Mouse (Mus musculus) stomach, embryonic 14.5 days (tissue): ENCODE measurements around the gene Fam50a. TPM values are rescaled to one million over a fixed set of nuclear protein-coding genes. Genes with fewer than 3 reads are reported as not detected.

Source experiments
- ATAC-seq: fragments of 200-750 bp; cut with Nextera tagmentation; 2 replicates; pipeline ENCODE4 v1.8.0; 2017; ENCODE audit warnings: low read depth, moderate TSS enrichment; ENCODE audit not compliant: insufficient number of reproducible peaks, insufficient read depth, low FRiP score
- H3K27ac ChIP-seq: fragments of 300-500 bp; sonication (generic); 2 replicates; pipeline ENCODE4 v1.5.1; 2014; ENCODE audit warnings: mild to moderate bottlenecking, low read length, moderate library complexity, mixed read lengths
- H3K27me3 ChIP-seq: fragments of 300-500 bp; sonication (generic); 2 replicates; pipeline ENCODE4 v1.6.1; 2014; ENCODE audit warnings: low read length, control low read depth, mixed read lengths; ENCODE audit not compliant: control insufficient read depth, insufficient read depth
- H3K36me3 ChIP-seq: fragments of 300-500 bp; sonication (generic); 2 replicates; pipeline ENCODE4 v1.6.1; 2014; ENCODE audit warnings: mild to moderate bottlenecking, control low read depth, low read length, moderate library complexity, mixed read lengths; ENCODE audit not compliant: control insufficient read depth, insufficient read depth
- H3K4me1 ChIP-seq: fragments of 300-500 bp; sonication (generic); 2 replicates; pipeline ENCODE4 v1.6.1; 2014; ENCODE audit warnings: low read length, control low read depth, mixed read lengths; ENCODE audit not compliant: control insufficient read depth, insufficient read depth
- H3K4me2 ChIP-seq: fragments of 300-500 bp; sonication (generic); replicated peaks from 2 replicates; pipeline ENCODE4 v1.6.1; 2014; ENCODE audit warnings: low read depth, low read length, control low read depth
- H3K4me3 ChIP-seq: fragments of 300-500 bp; sonication (generic); 2 replicates; pipeline ENCODE4 v1.5.1; 2014; ENCODE audit warnings: low read depth, low read length, control low read depth
- H3K9ac ChIP-seq: fragments of 300-500 bp; sonication (generic); replicated peaks from 2 replicates; pipeline ENCODE4 v1.6.1; 2014; ENCODE audit warnings: low read depth, mild to moderate bottlenecking, control low read depth, low read length, moderate library complexity, mixed read lengths
- H3K9me3 ChIP-seq: fragments of 300-500 bp; sonication (generic); 2 replicates; pipeline ENCODE4 v1.6.1; 2016; ENCODE audit warnings: low read depth, low read length, control low read depth; ENCODE audit not compliant: control insufficient read depth
- WGBS: fragments of 180-500 bp; shearing (Covaris S2); extraction: QIAGEN DNeasy Blood & Tissue Kit; methylation state at CpG from one replicate; pipeline ENCODE4 v1.1.7; 2014; 5-methylcytosine and 5-hydroxymethylcytosine counted together
- microRNA-seq: library from miRNA; unstranded; fragments of <30 nt; microRNA quantifications from one replicate; pipeline ENCODE4, GENCODE M21; 2016
- polyA plus RNA-seq: library from polyadenylated mRNA; unstranded; fragments of >200 nt; fragmentation: Nextera tagmentation; extraction: Ambion mirVana; gene quantifications from 2 replicates; pipeline ENCODE4 v1.2.1, GENCODE M21; 2014

Fam50a gene
- polyA plus RNA-seq, 1 experiment from 2014 or later, result 56.6 TPM

DNA sequence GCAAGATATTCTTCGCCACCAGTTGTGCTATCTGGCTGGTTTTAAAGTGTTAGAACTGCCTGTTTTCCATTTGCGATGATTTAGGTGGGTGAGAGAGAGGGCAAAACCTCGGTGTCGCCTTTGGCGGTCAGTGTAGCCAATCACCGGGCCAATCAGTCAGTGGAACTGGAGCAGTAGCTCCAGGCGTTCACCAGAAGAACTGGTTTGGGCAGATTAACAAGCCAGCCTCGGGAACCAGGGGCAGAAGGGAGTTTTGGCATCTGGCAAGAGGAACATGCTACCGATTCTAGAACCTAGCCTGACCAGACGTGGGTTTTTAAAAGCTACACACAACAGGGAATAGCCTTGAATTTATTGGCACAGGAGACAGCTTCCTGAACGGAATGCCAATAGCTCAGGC lies 46.3 kb downstream of the Fam50a start:
- WGBS, result 40% methylated on average over 11 of the region's 11 CpGs
- Histone ChIP-seq H3K9ac (no peak overlapping the region), H3K4me2 (no peak overlapping the region), H3K4me1 (no peaks in the 10 kb centered on the region), H3K36me3 (no peaks in the 10 kb centered on the region), H3K27ac (no peak overlapping the region), H3K9me3 (no peaks in the 10 kb centered on the region), H3K4me3 (no peak overlapping the region), H3K27me3 (no peaks in the 10 kb centered on the region)
- ATAC-seq, result no peak

DNA sequence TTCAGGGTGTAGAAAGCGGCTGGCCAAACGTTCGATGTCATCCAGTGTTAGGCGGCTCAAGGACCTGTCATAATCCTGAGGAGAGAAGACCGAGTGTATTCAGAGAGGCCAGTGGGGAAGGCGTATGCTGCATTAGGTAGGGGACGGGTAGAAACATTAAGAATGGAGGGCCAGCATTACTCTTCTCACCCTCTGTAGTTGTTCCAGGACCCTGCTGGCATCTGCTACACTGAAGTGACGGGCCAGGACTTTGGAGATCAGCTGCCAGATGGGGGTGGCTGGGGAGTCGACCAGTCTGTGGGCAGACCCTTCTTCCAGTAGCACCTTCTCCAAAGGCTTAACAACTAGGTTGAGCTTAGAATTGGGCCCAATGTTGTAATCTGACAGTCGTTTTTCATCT lies 54.7 kb downstream of the Fam50a start:
- H3K27ac ChIP-seq, result no peak overlapping the region; the same call in 1 of the 2 replicates

DNA sequence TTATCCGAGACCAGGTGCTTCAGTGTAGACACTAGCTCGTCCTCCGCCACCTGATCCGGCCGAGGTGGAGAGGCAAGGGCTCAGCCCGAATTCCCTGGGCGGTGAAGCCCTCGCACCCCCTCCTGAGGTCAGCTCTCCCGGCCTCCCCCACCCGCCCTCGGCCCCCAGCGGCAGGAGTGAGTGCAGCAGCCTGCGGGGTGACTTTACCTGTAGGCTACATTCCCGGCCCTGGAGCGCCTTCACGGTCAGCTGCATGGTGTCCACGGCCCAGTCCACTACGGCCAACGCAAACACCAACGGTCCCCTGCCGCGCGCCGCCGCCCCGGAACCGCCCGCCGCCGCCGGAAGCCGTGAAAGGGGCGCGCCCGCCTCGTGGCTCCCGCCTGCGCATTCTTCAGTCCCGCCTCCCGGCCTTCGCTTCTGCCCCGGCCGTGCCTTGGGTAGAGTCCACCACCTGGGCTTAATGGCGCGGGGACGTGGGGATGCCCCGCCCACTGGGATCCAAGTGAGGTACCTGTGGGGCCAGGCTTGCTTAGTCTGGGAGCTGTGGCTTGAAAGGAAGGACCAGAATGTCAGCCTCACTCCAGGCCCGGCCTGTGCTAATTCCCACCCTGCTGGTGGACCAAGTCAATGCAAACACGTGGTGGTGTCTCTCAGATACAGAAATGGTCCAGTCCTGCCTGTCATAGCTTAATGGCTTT lies 55.5 kb downstream of the Fam50a start:
- H3K27me3 ChIP-seq, result no peaks in the 10 kb centered on the region

More for the DNA sequence above, 54.7 kb downstream of the Fam50a start:
- Histone ChIP-seq H3K9me3 (no peaks in the 10 kb centered on the region), H3K36me3 (no peaks in the 10 kb centered on the region; the same call in 1 of the 2 replicates), H3K4me3 (peak overlapping the region; percentile 51), H3K27me3 (no peaks in the 10 kb centered on the region), H3K9ac (peak overlapping the region; percentile 55; the same call in 1 of the 2 replicates), H3K4me1 (peaks cover 6% of the 10 kb centered on the region), H3K4me2 (peak overlapping the region; percentile 55)
- 57% methylated on average over 10 of the region's 10 CpGs for WGBS
- no peak for ATAC-seq

More for the DNA sequence above, 55.5 kb downstream of the Fam50a start:
- H3K9me3 ChIP-seq, result no peaks in the 10 kb centered on the region
- H3K27ac ChIP-seq, result peak overlapping the region; percentile 69; the same call in 1 of the 2 replicates
- H3K4me2 ChIP-seq, result peak overlapping the region; percentile 55
- WGBS, result 26% methylated on average over 30 of the region's 49 CpGs
- H3K4me1 ChIP-seq, result peaks cover 6% of the 10 kb centered on the region
- ATAC-seq, result peak; percentile 80
- peak overlapping the region; percentile 51 for H3K4me3 ChIP-seq
- H3K9ac ChIP-seq, result peak overlapping the region; percentile 55
- no peaks in the 10 kb centered on the region; the same call in 1 of the 2 replicates for H3K36me3 ChIP-seq

Small RNA genes within 50 kb of the gene (microRNA-seq; reads per million reads assigned to microRNA genes)
- gene Mir7091 (not detected), gene Mir7092 (not detected)

Other genes with a start within 250 kb of the Fam50a start
- gene Opn1mw, start 185.6 kb upstream of the Fam50a start, polyA plus RNA-seq, result not detected in 2 replicates
- 12.9 and 13.4 TPM in 2 replicates for gene Mecp2, start 177.7 kb upstream of the Fam50a start, polyA plus RNA-seq
- not detected in 2 replicates for gene Tex28, start 145.2 kb upstream of the Fam50a start, polyA plus RNA-seq
- not detected in 2 replicates for gene Tktl1, start 135.8 kb upstream of the Fam50a start, polyA plus RNA-seq
- gene Flna, start 63.2 kb upstream of the Fam50a start, polyA plus RNA-seq, result 515 and 563 TPM in 2 replicates
- gene Emd, start 58.3 kb upstream of the Fam50a start, polyA plus RNA-seq, result 33.3 and 37.3 TPM in 2 replicates
- 893 and 924 TPM in 2 replicates for gene Rpl10, start 42.2 kb upstream of the Fam50a start, polyA plus RNA-seq
- gene Taz, start 31.1 kb upstream of the Fam50a start, polyA plus RNA-seq, result 64.6 and 67.5 TPM in 2 replicates
- 17.3 and 18.7 TPM in 2 replicates for gene Dnase1l1, start 30.7 kb upstream of the Fam50a start, polyA plus RNA-seq
- gene Atp6ap1, start 15.9 kb upstream of the Fam50a start, polyA plus RNA-seq, result 89.7 and 111 TPM in 2 replicates
- 182 and 193 TPM in 2 replicates for gene Gdi1, start 8.0 kb upstream of the Fam50a start, polyA plus RNA-seq
- gene Plxna3, start 16.0 kb downstream of the Fam50a start, polyA plus RNA-seq, result 16.7 and 17.4 TPM in 2 replicates
- gene Lage3, start 40.6 kb downstream of the Fam50a start, polyA plus RNA-seq, result 112 and 116 TPM in 2 replicates
- gene Ubl4a, start 60.2 kb downstream of the Fam50a start, polyA plus RNA-seq, result 73.7 and 77.5 TPM in 2 replicates
- gene Slc10a3, start 60.3 kb downstream of the Fam50a start, polyA plus RNA-seq, result 18.1 and 20.0 TPM in 2 replicates
- gene Fam3a, start 80.2 kb downstream of the Fam50a start, polyA plus RNA-seq, result 40.0 and 42.0 TPM in 2 replicates
- 19.8 and 21.5 TPM in 2 replicates for gene Ikbkg, start 80.3 kb downstream of the Fam50a start, polyA plus RNA-seq
- 78.4 and 79.1 TPM in 2 replicates for gene G6pdx, start 116.2 kb downstream of the Fam50a start, polyA plus RNA-seq
- not detected in 2 replicates for gene Gm6880, start 168.4 kb downstream of the Fam50a start, polyA plus RNA-seq